Mouse (Mus musculus) small intestine, adult 2 months (tissue): ENCODE data around the gene Pdp2. TPM values are rescaled to one million over a fixed set of nuclear protein-coding genes. Genes with fewer than 3 reads are reported as not detected.

Source experiments
- H3K27ac ChIP-seq: fragments of 200-500 bp; 2 replicates; pipeline ENCODE4 v1.5.1; 2012; ENCODE audit warnings: low read depth, low read length, control low read depth, inconsistent platforms; ENCODE audit not compliant: insufficient read depth
- H3K27me3 ChIP-seq: fragments of 200-500 bp; 2 replicates; pipeline ENCODE4 v1.6.1; 2012; ENCODE audit warnings: mild to moderate bottlenecking, moderate library complexity, low read length, inconsistent platforms; ENCODE audit not compliant: control insufficient read depth, insufficient read depth
- H3K36me3 ChIP-seq: fragments of 200-500 bp; 2 replicates; pipeline ENCODE4 v1.6.1; 2012; ENCODE audit warnings: mild to moderate bottlenecking, low read length, control low read depth, inconsistent platforms; ENCODE audit not compliant: control insufficient read depth, insufficient read depth
- H3K4me1 ChIP-seq: fragments of 200-500 bp; 2 replicates; pipeline ENCODE4 v1.6.1; 2012; ENCODE audit warnings: low read length, inconsistent platforms, mixed read lengths; ENCODE audit not compliant: control insufficient read depth, insufficient read depth, insufficient read length
- H3K4me3 ChIP-seq: fragments of 200-500 bp; 2 replicates; pipeline ENCODE4 v1.5.1; 2012; ENCODE audit warnings: low read depth, mild to moderate bottlenecking, control low read depth, inconsistent platforms, low read length, moderate library complexity
- CTCF ChIP-seq: fragments of 200-500 bp; IDR thresholded peaks from 2 replicates; pipeline ENCODE4 v1.5.1; 2012; ENCODE audit warnings: low read depth, mild to moderate bottlenecking, control low read depth, inconsistent platforms, low read length, moderate library complexity, mixed read lengths; ENCODE audit not compliant: insufficient replicate concordance, insufficient read length; ENCODE audit errors: extremely low read depth
- POLR2A ChIP-seq: fragments of 200-500 bp; IDR thresholded peaks from 2 replicates; pipeline ENCODE4 v1.6.1; 2012; ENCODE audit warnings: low read depth, mild to moderate bottlenecking, control low read depth, inconsistent platforms, low read length, moderate library complexity
- WGBS: fragments of 180-500 bp; shearing (Covaris S2); methylation state at CpG from one replicate; pipeline ENCODE4 v1.1.7; 2018; 5-methylcytosine and 5-hydroxymethylcytosine counted together
- polyA plus RNA-seq: library from polyadenylated mRNA; depleted of rRNA; stranded (reverse); fragments of >200 nt; gene quantifications from 2 replicates; pipeline ENCODE4 v1.2.3, GENCODE M21; 2012

The Pdp2 gene
- polyA plus RNA-seq, 1 experiment = 5.8 TPM

DNA sequence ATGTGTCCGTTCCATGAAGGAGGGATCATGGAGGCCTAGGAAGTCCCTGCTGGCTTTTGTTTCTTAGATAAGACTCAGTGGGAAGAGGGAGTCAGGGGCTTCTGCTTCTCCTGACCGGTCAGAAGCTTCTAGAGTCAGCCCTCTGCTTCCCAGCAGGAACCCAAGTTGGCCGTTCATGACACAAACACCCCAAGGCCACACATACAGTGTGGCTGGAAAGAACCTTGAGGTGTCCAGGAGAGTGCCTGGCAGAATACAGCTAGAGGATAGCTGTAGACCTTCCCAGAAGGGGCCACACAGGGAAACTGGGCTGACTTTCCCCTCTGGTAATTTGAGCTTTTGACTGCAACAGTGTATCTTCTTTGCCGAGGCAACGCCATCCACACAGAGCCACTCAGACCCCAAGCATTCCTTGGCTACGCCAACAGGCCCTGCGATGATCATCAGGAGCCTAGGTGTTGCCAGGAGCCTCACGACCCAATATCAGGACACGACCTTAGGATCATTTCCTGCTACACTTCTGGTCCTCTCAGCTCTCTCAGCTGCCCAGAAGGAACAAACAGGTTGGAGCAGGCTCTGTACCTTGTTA is 42.0 kb downstream of the Pdp2 start:
- no peak for TF ChIP-seq CTCF
- TF ChIP-seq POLR2A = no peak
- WGBS = 69% methylated on average over 9 of the region's 9 CpGs
- no peak overlapping the region for H3K27ac ChIP-seq
- H3K27me3 ChIP-seq = peaks cover 14% of the 10 kb centered on the region
- no peaks in the 10 kb centered on the region; the same call in none of the 2 replicates for H3K4me1 ChIP-seq
- peaks cover 5% of the 10 kb centered on the region for H3K36me3 ChIP-seq
- H3K4me3 ChIP-seq = no peak overlapping the region

GRCm38 (mm10) chr8:104635004-104635710 is 43.9 kb downstream of the Pdp2 start:
- no peak overlapping the region for H3K27ac ChIP-seq
- 78% methylated on average over 3 of the region's 3 CpGs for WGBS
- no peak overlapping the region for H3K4me3 ChIP-seq
- peaks cover 8% of the 10 kb centered on the region for H3K36me3 ChIP-seq
- TF ChIP-seq CTCF (no peak), POLR2A (no peak)
- H3K4me1 ChIP-seq = peaks cover 6% of the 10 kb centered on the region
- H3K27me3 ChIP-seq = peaks cover 14% of the 10 kb centered on the region

DNA sequence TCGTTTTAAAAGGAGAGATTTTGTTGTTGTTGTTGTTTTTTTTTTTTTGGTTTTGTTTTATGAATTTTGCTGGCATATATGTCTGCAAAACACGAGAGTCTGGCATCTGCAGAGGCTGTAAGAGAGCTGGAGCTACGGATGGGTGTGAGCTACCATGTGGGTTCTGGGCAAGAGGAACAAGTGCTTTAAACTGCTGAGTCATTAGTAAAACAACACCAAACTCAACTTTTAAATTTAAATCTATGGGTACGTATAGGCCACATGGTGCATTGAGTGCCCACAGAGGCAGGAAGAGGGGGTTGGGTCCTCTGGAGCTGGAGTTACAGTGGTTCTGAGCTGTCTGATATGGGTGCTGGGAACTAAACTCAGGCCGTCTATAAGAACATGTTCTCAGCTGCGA is 46.8 kb downstream of the Pdp2 start:
- TF ChIP-seq POLR2A = no peak
- no peak for TF ChIP-seq CTCF
- Histone ChIP-seq H3K4me1 (peaks cover 18% of the 10 kb centered on the region), H3K4me3 (no peak overlapping the region), H3K27me3 (no peaks in the 10 kb centered on the region), H3K36me3 (peaks cover 8% of the 10 kb centered on the region), H3K27ac (no peak overlapping the region)
- WGBS = 86% methylated on average over 6 of the region's 6 CpGs

DNA sequence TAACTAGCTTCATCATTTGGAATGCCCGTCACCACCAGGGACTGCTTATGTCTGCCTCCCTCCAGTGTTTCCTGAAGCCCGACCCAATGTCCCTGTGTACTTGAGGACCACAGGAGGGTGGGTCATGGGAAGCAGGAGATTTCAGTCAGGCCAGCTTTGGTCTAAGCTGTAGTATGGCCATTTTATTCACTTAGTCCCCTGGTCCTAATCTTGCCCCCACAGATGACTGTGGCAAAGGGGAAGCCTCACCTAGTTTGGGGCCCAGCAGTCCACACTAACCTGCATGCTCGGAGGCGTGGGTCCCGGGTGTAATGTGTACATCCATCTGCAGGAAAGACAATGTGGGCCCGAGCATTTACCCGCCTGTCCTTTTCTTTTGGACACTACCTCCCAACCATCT is 49.0 kb downstream of the Pdp2 start:
- H3K27me3 ChIP-seq = no peaks in the 10 kb centered on the region
- peak overlapping the region; percentile 93 for H3K4me3 ChIP-seq
- no peak for TF ChIP-seq CTCF
- WGBS = 44% methylated on average over 7 of the region's 7 CpGs
- H3K27ac ChIP-seq = no peak overlapping the region
- H3K4me1 ChIP-seq = peaks cover 18% of the 10 kb centered on the region
- peaks cover 8% of the 10 kb centered on the region for H3K36me3 ChIP-seq

- H3K36me3 ChIP-seq = peaks cover 8% of the 10 kb centered on the region
- H3K4me3 ChIP-seq = peak overlapping the region; percentile 93
- 5% methylated on average over 25 of the region's 25 CpGs for WGBS
- peaks cover 18% of the 10 kb centered on the region for H3K4me1 ChIP-seq
- no peak overlapping the region for H3K27ac ChIP-seq
- no peak for TF ChIP-seq CTCF
- TF ChIP-seq POLR2A = no peak
- no peaks in the 10 kb centered on the region for H3K27me3 ChIP-seq
Measured at GRCm38 (mm10) chr8:104640831-104641370, 49.6 kb downstream of the Pdp2 start.

DNA sequence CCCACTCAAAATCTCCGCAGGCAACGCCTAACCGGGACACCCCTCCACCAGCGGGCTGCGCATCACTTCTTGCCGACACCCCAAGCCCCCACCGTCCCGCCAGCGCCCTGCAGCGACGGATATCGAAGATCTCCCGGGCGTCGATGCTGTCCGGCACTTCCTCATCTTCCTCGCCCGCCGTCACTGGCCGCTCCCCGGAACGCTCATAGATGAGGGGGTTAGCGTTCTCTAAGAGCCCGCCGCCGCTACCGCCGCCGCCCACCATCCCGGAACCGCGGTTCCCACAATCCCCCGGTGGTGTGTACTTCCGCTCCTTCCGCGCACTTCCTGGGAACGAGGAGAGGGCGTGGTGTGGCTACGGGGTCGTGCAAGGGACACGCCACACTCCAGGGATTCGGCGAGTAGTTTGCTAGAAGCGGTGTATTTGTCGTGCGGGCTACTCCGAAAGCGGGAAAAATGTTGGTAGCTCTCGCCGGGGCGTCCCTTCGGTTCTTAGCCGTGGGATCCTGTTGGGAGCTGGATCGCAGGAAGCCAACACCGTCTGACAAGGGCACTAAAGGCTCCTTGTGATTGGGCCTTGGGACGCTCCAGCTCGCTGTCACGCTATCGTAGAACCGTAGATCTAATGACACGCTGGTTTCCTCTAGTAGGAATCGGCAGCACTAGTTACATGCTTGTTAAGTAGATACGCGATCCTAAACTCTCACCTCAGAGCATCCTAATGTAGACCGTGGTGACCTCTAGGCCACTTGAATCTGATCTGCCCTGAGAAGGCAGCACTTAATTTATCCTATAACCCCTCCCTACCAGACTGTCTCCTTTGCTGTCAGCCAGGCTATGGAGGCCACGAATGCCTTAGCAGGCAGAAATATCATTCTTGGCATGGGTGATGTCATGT is 50.4 kb downstream of the Pdp2 start, which contains the start of gene Ciao2b:
Gene Ciao2b, minus strand, starts transcription at position 540 of the 898 bp plus-strand sequence.
- H3K4me1 ChIP-seq = peaks cover 18% of the 10 kb centered on the region
- under 1% methylated on average over 66 of the region's 66 CpGs for WGBS

More for the DNA sequence above, 50.4 kb downstream of the Pdp2 start, which contains the start of gene Ciao2b:
- Histone ChIP-seq H3K36me3 (peaks cover 8% of the 10 kb centered on the region), H3K4me3 (peak within 1 kb of the TSS; percentile 93), H3K27me3 (no peaks in the 10 kb centered on the region), H3K27ac (peak within 1 kb of the TSS; percentile 72)
- TF ChIP-seq CTCF (no peak), POLR2A (peak; percentile 76; the same call in 1 of the 2 replicates)
